Mouse (Mus musculus) kidney, postnatal 4 days (tissue): ENCODE data around the gene H2-T24.

Experiments used
- DNase-seq, 2 experiments: peaks; one replicate each; pipeline ENCODE4 v3.0.0; 2021; ENCODE audit warnings: mixed read lengths in 2 of 2

The H2-T24 gene

GRCm38 (mm10) chr17:35981776-35982175 lies 38.6 kb downstream of the H2-T24 start:
- no peak for DNase-seq

GRCm38 (mm10) chr17:35980363-35980754 lies 40.0 kb downstream of the H2-T24 start:
- peak; percentile 69 to 78 for DNase-seq

GRCm38 (mm10) chr17:35979401-35980362 lies 40.7 kb downstream of the H2-T24 start, which contains the start of the genes Gnl1 and Prr3:
TSS of gene Gnl1 (plus strand) at chr17:35979851.
TSS of gene Prr3 (minus strand) at chr17:35980236.
- DNase-seq: peak; percentile 93 to 96

- DNase-seq: peak; percentile 87 to 93
These were observed 41.5 kb downstream of the H2-T24 start for GRCm38 (mm10) chr17:35978811-35979400.

GRCm38 (mm10) chr17:35972131-35972530 lies 48.2 kb downstream of the H2-T24 start:
- DNase-seq: no peak

GRCm38 (mm10) chr17:35969418-35970389 lies 50.7 kb downstream of the H2-T24 start, which contains the start of gene Abcf1:
TSS of gene Abcf1 (minus strand) at chr17:35969761.
- peak; percentile 100 for DNase-seq

- no peak for DNase-seq
These were observed 52.7 kb downstream of the H2-T24 start for GRCm38 (mm10) chr17:35967621-35968020.

GRCm38 (mm10) chr17:35963279-35963678 lies 57.1 kb downstream of the H2-T24 start:
- DNase-seq: no peak

- no peak for DNase-seq
These were observed 61.7 kb downstream of the H2-T24 start for GRCm38 (mm10) chr17:35958533-35959223.
